Mouse (Mus musculus): Measurements from ENCODE around the gene Lias.

GRCm38 (mm10) chr5:65394425-65394824 is 3.1 kb downstream of the Lias start:
- TF ChIP-seq CTCF (IDR thresholded peaks at IDR 0.05; ENCODE audit: extremely low read depth, insufficient read depth, insufficient read length, insufficient replicate concordance): no peak
- TF ChIP-seq POLR2A (IDR thresholded peaks at IDR 0.05; ENCODE audit: low read depth, low read length): no peak
